Mouse (Mus musculus): ENCODE data around the gene Sort1. TPM values are rescaled to one million over a fixed set of nuclear protein-coding genes. Genes with fewer than 3 reads are reported as not detected.

The Sort1 gene
- 100 to 1,000 TPM; 147 to 157 TPM for total RNA-seq (2023)

GRCm38 (mm10) chr3:108283781-108284601 lies at the start of gene Sort1:
Sort1 (plus strand) TSS chr3:108284082.

GRCm38 (mm10) chr3:108256719-108257637 lies 26.9 kb upstream of the Sort1 start, which contains the start of gene Psma5:
Psma5 (plus strand) TSS chr3:108256926.

GRCm38 (mm10) chr3:108364270-108364995 lies 80.6 kb downstream of the Sort1 start, which contains the start of gene Mybphl:
Mybphl (plus strand) TSS chr3:108364911.

GRCm38 (mm10) chr3:108383485-108384354 lies 99.8 kb downstream of the Sort1 start, which contains the start of gene Psrc1:
Psrc1 (plus strand) TSS chr3:108383839.

Other genes with a start within 250 kb of the Sort1 start
- 1 to 10 TPM; 4.4 to 5.2 TPM for gene Gstm4, start 239.2 kb upstream of the Sort1 start, total RNA-seq (2023)
- gene Ampd2, start 197.4 kb upstream of the Sort1 start, total RNA-seq (2023), result 10 to 100 TPM; 52.3 to 63.7 TPM
- gene Gnat2, start 191.3 kb upstream of the Sort1 start, total RNA-seq (2023), result under 1 TPM in 1 of 2 experiments, not detected in 1; 0.50 TPM
- 100 to 1,000 TPM; 103 to 111 TPM for gene Gnai3, start 137.9 kb upstream of the Sort1 start, total RNA-seq (2023)
- gene Gpr61, start 129.2 kb upstream of the Sort1 start, total RNA-seq (2023), result not detected
- 1 to 10 TPM in 1 of 2 experiments, under 1 TPM in 1; 0.88 to 1.2 TPM for gene Amigo1, start 97.7 kb upstream of the Sort1 start, total RNA-seq (2023)
- 10 to 100 TPM; 22.3 to 26.6 TPM for gene Cyb561d1, start 82.9 kb upstream of the Sort1 start, total RNA-seq (2023)
- 1 to 10 TPM; 8.2 to 9.6 TPM for gene Atxn7l2, start 73.1 kb upstream of the Sort1 start, total RNA-seq (2023)
- not detected for gene Sypl2, start 57.4 kb upstream of the Sort1 start, total RNA-seq (2023)
- gene Psma5, start 27.2 kb upstream of the Sort1 start, total RNA-seq (2023), result 10 to 100 TPM; 35.3 to 40.1 TPM
- gene Mybphl, start 80.8 kb downstream of the Sort1 start, total RNA-seq (2023), result not detected
- gene Psrc1, start 99.8 kb downstream of the Sort1 start, total RNA-seq (2023), result 10 to 100 TPM; 10.7 to 13.7 TPM
- gene Celsr2, start 131.5 kb downstream of the Sort1 start, total RNA-seq (2023), result 1 to 10 TPM in 1 of 2 experiments, under 1 TPM in 1; 0.75 to 1.2 TPM
- gene Sars, start 161.1 kb downstream of the Sort1 start, total RNA-seq (2023), result 10 to 100 TPM; 57.9 to 65.7 TPM